Mouse (Mus musculus): Measurements from ENCODE around the gene Rbck1. TPM values are rescaled to one million over a fixed set of nuclear protein-coding genes. Genes with fewer than 3 reads are reported as not detected.
"Not testable (repeated sequence)": the region's sequence is repeated elsewhere in the genome, so short reads cannot be mapped to it uniquely, and the experiment has no call there.

Gene Rbck1
- total and polyA plus RNA-seq, 2 experiments from 2014 or later = 88.9 to 108 TPM

- Histone ChIP-seq H3K27ac (ENCODE audit: low read depth, low read length) (no peak overlapping the region), H3K4me2 (ENCODE audit: low read depth) (no peak overlapping the region), H3K9me3 (ENCODE audit: low read length) (no peaks in the 10 kb centered on the region), H3K36me3 (ENCODE audit: insufficient read depth) (peaks cover 74% of the 10 kb centered on the region), H3K27me3 (ENCODE audit: insufficient read depth, low read length) (no peaks in the 10 kb centered on the region), H3K9ac (no peak overlapping the region), H3K4me3 (ENCODE audit: low read depth, low read length) (no peak overlapping the region), H3K4me1 (ENCODE audit: insufficient read depth) (no peaks in the 10 kb centered on the region)
- TF ChIP-seq CTCF (IDR thresholded peaks at IDR 0.05; ENCODE audit: low read depth) = no peak
- 98% methylated on average over 6 of the region's 6 CpGs for whole genome bisulfite sequencing
- ATAC-seq = no peak
- no peak for DNase-seq
Observed at GRCm38 (mm10) chr2:152305480-152305879, 27.0 kb downstream of the Rbck1 start.

DNA sequence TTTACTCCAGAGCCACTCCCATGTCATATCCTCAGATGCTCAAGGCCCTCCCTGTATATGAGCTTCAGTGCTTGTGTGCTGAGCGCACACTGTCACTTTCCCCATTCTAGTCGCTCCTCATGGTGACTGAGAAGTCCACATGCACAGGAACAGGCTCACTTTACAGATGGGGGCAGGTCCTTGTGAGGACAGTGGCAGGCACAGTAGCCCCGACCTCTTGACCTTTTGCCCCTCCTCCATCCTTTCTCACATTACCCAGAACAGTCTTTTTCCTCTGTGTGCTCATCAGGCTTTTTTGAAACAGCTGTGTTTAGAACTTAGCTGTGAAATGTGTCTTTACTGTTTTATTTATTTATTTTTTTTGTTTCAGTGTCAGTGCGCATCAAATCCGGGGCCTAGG, 28.7 kb downstream of the Rbck1 start:
- no peak for ATAC-seq
- DNase-seq = no peak
- Histone ChIP-seq H3K4me1 (ENCODE audit: insufficient read depth) (no peaks in the 10 kb centered on the region), H3K36me3 (ENCODE audit: insufficient read depth) (peaks cover 58% of the 10 kb centered on the region), H3K27me3 (ENCODE audit: insufficient read depth, low read length) (no peaks in the 10 kb centered on the region), H3K9ac (no peak overlapping the region), H3K9me3 (ENCODE audit: low read length) (no peaks in the 10 kb centered on the region), H3K4me3 (ENCODE audit: low read depth, low read length) (no peak overlapping the region), H3K4me2 (ENCODE audit: low read depth) (no peak overlapping the region), H3K27ac (ENCODE audit: low read depth, low read length) (no peak overlapping the region)
- 81% methylated on average over 5 of the region's 5 CpGs for WGBS
- TF ChIP-seq CTCF (IDR thresholded peaks at IDR 0.05; ENCODE audit: low read depth) = no peak

- no peaks in the 10 kb centered on the region for H3K9me3 ChIP-seq (ENCODE audit: low read length)
- H3K36me3 ChIP-seq (ENCODE audit: insufficient read depth) = peaks cover 49% of the 10 kb centered on the region
- no peaks in the 10 kb centered on the region for H3K4me1 ChIP-seq (ENCODE audit: insufficient read depth)
- no peak for TF ChIP-seq CTCF (IDR thresholded peaks at IDR 0.05; ENCODE audit: low read depth)
- no peak overlapping the region for H3K9ac ChIP-seq
- no peak overlapping the region for H3K4me3 ChIP-seq (ENCODE audit: low read depth, low read length)
- WGBS = 94% methylated on average over 2 of the region's 2 CpGs
- no peak overlapping the region for H3K27ac ChIP-seq (ENCODE audit: low read depth, low read length)
- no peak for ATAC-seq
- H3K27me3 ChIP-seq (ENCODE audit: insufficient read depth, low read length) = no peaks in the 10 kb centered on the region
- no peak for DNase-seq
- no peak overlapping the region for H3K4me2 ChIP-seq (ENCODE audit: low read depth)
Observed at GRCm38 (mm10) chr2:152302862-152303261, 29.6 kb downstream of the Rbck1 start.

- Histone ChIP-seq H3K4me2 (ENCODE audit: low read depth) (peak overlapping the region; percentile 81), H3K4me3 (ENCODE audit: low read depth, low read length) (peak overlapping the region; percentile 96), H3K27ac (ENCODE audit: low read depth, low read length) (no peak overlapping the region; the same call in 1 of the 2 replicates), H3K9ac (peak overlapping the region; percentile 83), H3K36me3 (ENCODE audit: insufficient read depth) (no peaks in the 10 kb centered on the region), H3K9me3 (ENCODE audit: low read length) (no peaks in the 10 kb centered on the region), H3K4me1 (ENCODE audit: insufficient read depth) (peaks cover 6% of the 10 kb centered on the region; the same call in 1 of the 2 replicates), H3K27me3 (ENCODE audit: insufficient read depth, low read length) (no peaks in the 10 kb centered on the region)
- no peak for TF ChIP-seq CTCF (IDR thresholded peaks at IDR 0.05; ENCODE audit: low read depth)
- WGBS = 40% methylated on average over 5 of the region's 5 CpGs
- no peak for ATAC-seq
- DNase-seq = no peak
Observed at GRCm38 (mm10) chr2:152294541-152294940, 37.9 kb downstream of the Rbck1 start.

DNA sequence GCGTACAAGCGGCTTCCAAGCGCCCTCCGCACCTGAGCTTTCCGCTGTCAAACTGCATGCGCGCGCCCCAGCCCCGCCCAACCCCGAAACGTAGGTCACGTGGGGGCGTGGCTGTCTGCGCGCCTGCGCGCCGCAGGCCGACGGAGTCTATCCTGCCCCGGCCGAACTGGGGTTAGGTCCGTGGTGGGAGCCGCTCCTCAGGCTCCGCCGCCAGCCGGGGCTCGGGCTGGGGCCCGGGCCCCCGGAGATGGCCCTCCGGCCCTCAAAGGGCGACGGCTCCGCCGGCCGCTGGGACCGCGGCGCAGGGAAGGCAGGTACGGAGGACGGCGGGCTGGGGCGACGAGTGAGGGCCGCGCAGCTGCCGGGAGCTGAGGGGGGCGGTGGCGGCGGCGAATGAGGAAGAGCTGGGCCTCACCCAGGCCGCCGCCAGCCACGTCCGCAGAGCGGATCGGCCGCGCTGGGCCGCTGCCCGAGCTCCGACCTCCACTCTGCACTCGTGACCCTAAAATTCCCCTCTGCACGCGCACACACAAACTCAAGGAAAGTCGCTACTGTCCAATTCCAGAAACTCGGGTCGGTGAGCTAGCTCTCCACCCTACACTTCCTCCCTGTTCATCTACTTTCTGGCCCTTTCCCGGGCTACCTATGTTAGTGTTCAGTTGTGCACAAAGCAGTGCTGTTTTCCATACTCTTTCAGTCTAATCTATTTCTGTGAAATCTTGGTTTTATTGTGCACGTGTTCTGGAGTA, 38.6 kb downstream of the Rbck1 start, which contains the start of gene Tbc1d20:
Gene Tbc1d20, plus strand, starts transcription at position 102 of the 749 bp plus-strand sequence.
- DNase-seq (peak; percentile 94), ATAC-seq (peak; percentile 98)
- H3K9ac ChIP-seq = peak within 1 kb of the TSS; percentile 83
- H3K4me2 ChIP-seq (ENCODE audit: low read depth) = peak within 1 kb of the TSS; percentile 81
- TF ChIP-seq CTCF (IDR thresholded peaks at IDR 0.05; ENCODE audit: low read depth) = no peak
- peak within 1 kb of the TSS; percentile 82 for H3K27ac ChIP-seq (ENCODE audit: low read depth, low read length)
- 2% methylated on average over 67 of the region's 70 CpGs for WGBS
- H3K9me3 ChIP-seq (ENCODE audit: low read length) = no peaks in the 10 kb centered on the region
- no peaks in the 10 kb centered on the region for H3K36me3 ChIP-seq (ENCODE audit: insufficient read depth)
- H3K27me3 ChIP-seq (ENCODE audit: insufficient read depth, low read length) = no peaks in the 10 kb centered on the region
- peaks cover 6% of the 10 kb centered on the region; the same call in 1 of the 2 replicates for H3K4me1 ChIP-seq (ENCODE audit: insufficient read depth)
- H3K4me3 ChIP-seq (ENCODE audit: low read depth, low read length) = peak within 1 kb of the TSS; percentile 96

GRCm38 (mm10) chr2:152293179-152293726, 39.2 kb downstream of the Rbck1 start:
- H3K27ac ChIP-seq (ENCODE audit: low read depth, low read length) = no peak overlapping the region; the same call in 1 of the 2 replicates
- peak overlapping the region; percentile 96 for H3K4me3 ChIP-seq (ENCODE audit: low read depth, low read length)
- peak overlapping the region; percentile 81 for H3K4me2 ChIP-seq (ENCODE audit: low read depth)
- TF ChIP-seq CTCF (IDR thresholded peaks at IDR 0.05; ENCODE audit: low read depth) = no peak
- DNase-seq (no peak), ATAC-seq (peak; percentile 46)
- H3K27me3 ChIP-seq (ENCODE audit: insufficient read depth, low read length) = no peaks in the 10 kb centered on the region
- WGBS = under 1% methylated on average over 15 of the region's 15 CpGs
- no peaks in the 10 kb centered on the region for H3K9me3 ChIP-seq (ENCODE audit: low read length)
- no peaks in the 10 kb centered on the region for H3K36me3 ChIP-seq (ENCODE audit: insufficient read depth)
- peak overlapping the region; percentile 83 for H3K9ac ChIP-seq
- H3K4me1 ChIP-seq (ENCODE audit: insufficient read depth) = peaks cover 6% of the 10 kb centered on the region; the same call in 1 of the 2 replicates

- no peak for TF ChIP-seq CTCF (IDR thresholded peaks at IDR 0.05; ENCODE audit: low read depth)
- no peak overlapping the region for H3K4me3 ChIP-seq (ENCODE audit: low read depth, low read length)
- no peak overlapping the region for H3K27ac ChIP-seq (ENCODE audit: low read depth, low read length)
- WGBS = 46% methylated on average over 2 of the region's 2 CpGs
- H3K36me3 ChIP-seq (ENCODE audit: insufficient read depth) = no peaks in the 10 kb centered on the region; the same call in 1 of the 2 replicates
- ATAC-seq = no peak
- no peaks in the 10 kb centered on the region for H3K27me3 ChIP-seq (ENCODE audit: insufficient read depth, low read length)
- H3K9me3 ChIP-seq (ENCODE audit: low read length) = no peaks in the 10 kb centered on the region
- H3K9ac ChIP-seq = no peak overlapping the region
- peaks cover 6% of the 10 kb centered on the region; the same call in 1 of the 2 replicates for H3K4me1 ChIP-seq (ENCODE audit: insufficient read depth)
- no peak overlapping the region for H3K4me2 ChIP-seq (ENCODE audit: low read depth)
- no peak for DNase-seq
Observed at GRCm38 (mm10) chr2:152292475-152292874, 40.0 kb downstream of the Rbck1 start.

DNA sequence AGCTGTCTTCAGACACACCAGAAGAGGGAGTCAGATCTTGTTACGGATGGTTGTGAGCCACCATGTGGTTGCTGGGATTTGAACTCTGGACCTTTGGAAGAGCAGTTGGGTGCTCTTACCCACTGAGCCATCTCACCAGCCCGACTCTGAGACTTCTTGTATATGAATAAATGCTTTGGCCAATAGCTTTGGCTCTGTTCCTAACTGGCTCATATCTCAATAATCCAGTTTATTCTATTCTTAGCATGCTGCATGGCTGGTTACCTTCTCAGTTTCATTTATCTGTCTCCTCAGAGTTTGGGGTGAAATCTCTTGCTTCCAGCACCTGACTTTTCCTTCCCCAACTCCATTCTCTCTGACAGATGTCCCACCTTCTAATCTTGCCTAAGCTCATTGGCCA, 42.8 kb downstream of the Rbck1 start:
- H3K4me2 ChIP-seq (ENCODE audit: low read depth); H3K4me1 ChIP-seq (ENCODE audit: insufficient read depth); DNase-seq; H3K27me3 ChIP-seq (ENCODE audit: insufficient read depth, low read length); H3K4me3 ChIP-seq (ENCODE audit: low read depth, low read length); ATAC-seq; H3K9ac ChIP-seq; H3K9me3 ChIP-seq (ENCODE audit: low read length); H3K27ac ChIP-seq (ENCODE audit: low read depth, low read length): not testable (repeated sequence)
- WGBS = 65% methylated on average over 2 of the region's 2 CpGs
- H3K36me3 ChIP-seq (ENCODE audit: insufficient read depth) = peaks cover 13% of the 10 kb centered on the region
